Mouse (Mus musculus): ENCODE measurements at regions not wholly inside any gene's neighbourhood (a gene's known extent, or its start where the extent isn't known, plus 50 kb on each side); places are given as distances from the start of the nearest gene placed in this dataset.

- H3K4me1 ChIP-seq, result peaks cover 34% of the 10 kb centered on the region
- H3K9me3 ChIP-seq, result no peaks in the 10 kb centered on the region
- H3K27me3 ChIP-seq (replicated peaks; ENCODE audit: low read depth, poor library complexity, severe bottlenecking), result 0 out of 2 replicates have a peak, but pooled peaks cover 13% of the 10 kb centered on the region
- DNase-seq (ENCODE audit: low spot score), result peak; percentile 27
- H3K27ac ChIP-seq (replicated peaks), result no peak overlapping the region; the same call in 1 of the 2 replicates
- H3K36me3 ChIP-seq (replicated peaks), result no peaks in the 10 kb centered on the region
- no peak overlapping the region for H3K4me3 ChIP-seq
- 19% methylated on average over 10 of the region's 10 CpGs for WGBS
Measured at GRCm38 (mm10) chr11:24349967-24350643, 272.2 kb downstream of the Bcl11a start.

GRCm38 (mm10) chr11:24350839-24351238 is 273.0 kb downstream of the Bcl11a start:
- Histone ChIP-seq H3K4me1 (peaks cover 34% of the 10 kb centered on the region), H3K9me3 (no peaks in the 10 kb centered on the region), H3K4me3 (no peak overlapping the region), H3K27me3 (replicated peaks; ENCODE audit: low read depth, poor library complexity, severe bottlenecking) (0 out of 2 replicates have a peak, but pooled peaks cover 13% of the 10 kb centered on the region), H3K27ac (replicated peaks) (no peak overlapping the region), H3K36me3 (replicated peaks) (no peaks in the 10 kb centered on the region)
- 86% methylated on average over 4 of the region's 4 CpGs for WGBS
- no peak for DNase-seq (ENCODE audit: low spot score)

GRCm38 (mm10) chr11:24352071-24352470 is 274.2 kb downstream of the Bcl11a start:
- no peak overlapping the region for H3K27ac ChIP-seq (replicated peaks)

GRCm38 (mm10) chr11:24353056-24353455 is 275.2 kb downstream of the Bcl11a start:
- no peaks in the 10 kb centered on the region for H3K36me3 ChIP-seq (replicated peaks)
- 82% methylated on average over 1 of the region's 1 CpGs for WGBS
- no peaks in the 10 kb centered on the region for H3K9me3 ChIP-seq
- 0 out of 2 replicates have a peak, but pooled peaks cover 13% of the 10 kb centered on the region for H3K27me3 ChIP-seq (replicated peaks; ENCODE audit: low read depth, poor library complexity, severe bottlenecking)
- H3K4me1 ChIP-seq, result peaks cover 18% of the 10 kb centered on the region
- no peak for DNase-seq (ENCODE audit: low spot score)
- H3K27ac ChIP-seq (replicated peaks), result no peak overlapping the region
- no peak overlapping the region for H3K4me3 ChIP-seq

More at GRCm38 (mm10) chr11:24352071-24352470, 274.2 kb downstream of the Bcl11a start:
- DNase-seq (ENCODE audit: low spot score), result no peak
- Histone ChIP-seq H3K27me3 (replicated peaks; ENCODE audit: low read depth, poor library complexity, severe bottlenecking) (0 out of 2 replicates have a peak, but pooled peaks cover 13% of the 10 kb centered on the region), H3K36me3 (replicated peaks) (no peaks in the 10 kb centered on the region), H3K4me3 (no peak overlapping the region), H3K9me3 (no peaks in the 10 kb centered on the region), H3K4me1 (peaks cover 23% of the 10 kb centered on the region)
- 89% methylated on average over 3 of the region's 3 CpGs for WGBS

- Histone ChIP-seq H3K4me3 (no peak overlapping the region), H3K4me1 (peaks cover 10% of the 10 kb centered on the region), H3K36me3 (replicated peaks) (no peaks in the 10 kb centered on the region), H3K27me3 (replicated peaks; ENCODE audit: low read depth, poor library complexity, severe bottlenecking) (no peaks in the 10 kb centered on the region), H3K27ac (replicated peaks) (no peak overlapping the region), H3K9me3 (no peaks in the 10 kb centered on the region)
- 85% methylated on average over 1 of the region's 1 CpGs for WGBS
- no peak for DNase-seq (ENCODE audit: low spot score)
Measured at GRCm38 (mm10) chr11:24357388-24357787, 279.5 kb downstream of the Bcl11a start.

- H3K27ac ChIP-seq (replicated peaks), result no peak overlapping the region
- DNase-seq (ENCODE audit: low spot score), result no peak
- H3K36me3 ChIP-seq (replicated peaks), result no peaks in the 10 kb centered on the region
Measured at GRCm38 (mm10) chr11:24359086-24359485, 281.2 kb downstream of the Bcl11a start.

GRCm38 (mm10) chr11:24361998-24362687 is 284.3 kb downstream of the Bcl11a start:
- Histone ChIP-seq H3K36me3 (replicated peaks) (no peaks in the 10 kb centered on the region), H3K27me3 (replicated peaks; ENCODE audit: low read depth, poor library complexity, severe bottlenecking) (no peaks in the 10 kb centered on the region), H3K9me3 (no peaks in the 10 kb centered on the region), H3K27ac (replicated peaks) (peak overlapping the region; percentile 86), H3K4me1 (peaks cover 33% of the 10 kb centered on the region), H3K4me3 (no peak overlapping the region)
- DNase-seq (ENCODE audit: low spot score), result peak; percentile 80
- 31% methylated on average over 6 of the region's 6 CpGs for WGBS

More at GRCm38 (mm10) chr11:24359086-24359485, 281.2 kb downstream of the Bcl11a start:
- Histone ChIP-seq H3K27me3 (replicated peaks; ENCODE audit: low read depth, poor library complexity, severe bottlenecking) (no peaks in the 10 kb centered on the region), H3K9me3 (no peaks in the 10 kb centered on the region), H3K4me1 (peaks cover 27% of the 10 kb centered on the region), H3K4me3 (no peak overlapping the region)

GRCm38 (mm10) chr11:24362688-24363035 is 284.8 kb downstream of the Bcl11a start:
- Histone ChIP-seq H3K9me3 (no peaks in the 10 kb centered on the region), H3K27ac (replicated peaks) (peak overlapping the region; percentile 86), H3K4me3 (no peak overlapping the region), H3K4me1 (peaks cover 33% of the 10 kb centered on the region), H3K36me3 (replicated peaks) (no peaks in the 10 kb centered on the region), H3K27me3 (replicated peaks; ENCODE audit: low read depth, poor library complexity, severe bottlenecking) (no peaks in the 10 kb centered on the region)
- DNase-seq (ENCODE audit: low spot score), result no peak
- WGBS, result 42% methylated on average over 2 of the region's 2 CpGs

- 53% methylated on average over 9 of the region's 9 CpGs for WGBS
- peak; percentile 78 for DNase-seq (ENCODE audit: low spot score)
- Histone ChIP-seq H3K9me3 (no peaks in the 10 kb centered on the region), H3K4me1 (peaks cover 33% of the 10 kb centered on the region), H3K36me3 (replicated peaks) (no peaks in the 10 kb centered on the region), H3K27me3 (replicated peaks; ENCODE audit: low read depth, poor library complexity, severe bottlenecking) (no peaks in the 10 kb centered on the region), H3K4me3 (no peak overlapping the region), H3K27ac (replicated peaks) (peak overlapping the region; percentile 86)
Measured at GRCm38 (mm10) chr11:24363418-24364364, 285.8 kb downstream of the Bcl11a start.

GRCm38 (mm10) chr11:24370198-24370860 is 292.5 kb downstream of the Bcl11a start:
- H3K27me3 ChIP-seq (replicated peaks; ENCODE audit: low read depth, poor library complexity, severe bottlenecking), result peaks cover 19% of the 10 kb centered on the region
- WGBS, result 9% methylated on average over 15 of the region's 15 CpGs
- peak; percentile 81 for DNase-seq (ENCODE audit: low spot score)
- no peaks in the 10 kb centered on the region for H3K36me3 ChIP-seq (replicated peaks)
- H3K4me3 ChIP-seq, result peak overlapping the region; percentile 37
- H3K27ac ChIP-seq (replicated peaks), result peak overlapping the region; percentile 85
- H3K4me1 ChIP-seq, result peaks cover 51% of the 10 kb centered on the region
- H3K9me3 ChIP-seq, result no peaks in the 10 kb centered on the region

GRCm38 (mm10) chr11:24370861-24371686 is 293.2 kb downstream of the Bcl11a start:
- WGBS, result 48% methylated on average over 10 of the region's 10 CpGs

More at GRCm38 (mm10) chr11:24370861-24371686, 293.2 kb downstream of the Bcl11a start:
- H3K27ac ChIP-seq (replicated peaks), result peak overlapping the region; percentile 85
- DNase-seq (ENCODE audit: low spot score), result no peak
- H3K36me3 ChIP-seq (replicated peaks), result no peaks in the 10 kb centered on the region
- H3K4me3 ChIP-seq, result peak overlapping the region; percentile 37
- H3K27me3 ChIP-seq (replicated peaks; ENCODE audit: low read depth, poor library complexity, severe bottlenecking), result peaks cover 19% of the 10 kb centered on the region
- H3K9me3 ChIP-seq, result no peaks in the 10 kb centered on the region
- H3K4me1 ChIP-seq, result peaks cover 51% of the 10 kb centered on the region

Data from embryonic facial prominence, embryonic 10.5 days (tissue).